Mouse (Mus musculus): ENCODE measurements at regions not wholly inside any gene's neighbourhood (a gene's known extent, or its start where the extent isn't known, plus 50 kb on each side); places are given as distances from the start of the nearest gene placed in this dataset.

- Histone ChIP-seq H3K27ac (no peak overlapping the region), H3K9ac (no peak overlapping the region), H3K4me3 (no peak overlapping the region), H3K36me3 (no peaks in the 10 kb centered on the region), H3K4me2 (no peak overlapping the region), H3K9me3 (no peaks in the 10 kb centered on the region), H3K27me3 (no peaks in the 10 kb centered on the region), H3K4me1 (no peaks in the 10 kb centered on the region)
- ATAC-seq (ENCODE audit: borderline replicate concordance, extremely low read depth, low FRiP score, low TSS enrichment) = 0 out of 2 replicates have a peak, but pooled peaks have one; percentile 27
- 22% methylated on average over 4 of the region's 4 CpGs for WGBS
These were observed 272.4 kb downstream of the Dhx15 start for GRCm38 (mm10) chr5:51917812-51918448.

GRCm38 (mm10) chr5:51914731-51915130 lies 275.6 kb downstream of the Dhx15 start:
- H3K4me1 ChIP-seq = no peaks in the 10 kb centered on the region
- no peak for ATAC-seq (ENCODE audit: borderline replicate concordance, extremely low read depth, low FRiP score, low TSS enrichment)
- H3K27ac ChIP-seq = no peak overlapping the region
- no peak overlapping the region for H3K4me3 ChIP-seq
- WGBS = 72% methylated on average over 6 of the region's 6 CpGs
- H3K9me3 ChIP-seq = no peaks in the 10 kb centered on the region
- no peaks in the 10 kb centered on the region for H3K36me3 ChIP-seq
- no peak overlapping the region for H3K9ac ChIP-seq
- no peak overlapping the region for H3K4me2 ChIP-seq
- H3K27me3 ChIP-seq = no peaks in the 10 kb centered on the region

- ATAC-seq (ENCODE audit: borderline replicate concordance, extremely low read depth, low FRiP score, low TSS enrichment) = no peak
- H3K9ac ChIP-seq = no peak overlapping the region
- H3K27ac ChIP-seq = no peak overlapping the region
- no peaks in the 10 kb centered on the region for H3K27me3 ChIP-seq
- H3K4me1 ChIP-seq = peaks cover 4% of the 10 kb centered on the region; the same call in 1 of the 2 replicates
- H3K9me3 ChIP-seq = no peaks in the 10 kb centered on the region
- H3K4me3 ChIP-seq = no peak overlapping the region
- H3K4me2 ChIP-seq = no peak overlapping the region
- H3K36me3 ChIP-seq = no peaks in the 10 kb centered on the region
- WGBS = 69% methylated on average over 8 of the region's 8 CpGs
These were observed 281.5 kb downstream of the Dhx15 start for GRCm38 (mm10) chr5:51908861-51909260.

- peak; percentile 74; the same call in 1 of the 2 replicates for ATAC-seq (ENCODE audit: borderline replicate concordance, extremely low read depth, low FRiP score, low TSS enrichment)
- Histone ChIP-seq H3K4me3 (no peak overlapping the region), H3K9me3 (no peaks in the 10 kb centered on the region), H3K36me3 (no peaks in the 10 kb centered on the region), H3K4me2 (no peak overlapping the region), H3K4me1 (peaks cover 4% of the 10 kb centered on the region; the same call in 1 of the 2 replicates), H3K9ac (no peak overlapping the region), H3K27me3 (no peaks in the 10 kb centered on the region), H3K27ac (no peak overlapping the region)
- WGBS = 42% methylated on average over 9 of the region's 9 CpGs
These were observed 283.8 kb downstream of the Dhx15 start for GRCm38 (mm10) chr5:51906315-51907109.

- Histone ChIP-seq H3K36me3 (no peaks in the 10 kb centered on the region), H3K4me3 (no peak overlapping the region), H3K4me1 (no peaks in the 10 kb centered on the region), H3K9me3 (no peaks in the 10 kb centered on the region), H3K27ac (no peak overlapping the region), H3K9ac (no peak overlapping the region), H3K27me3 (no peaks in the 10 kb centered on the region), H3K4me2 (no peak overlapping the region)
- 70% methylated on average over 8 of the region's 8 CpGs for WGBS
- ATAC-seq (ENCODE audit: borderline replicate concordance, extremely low read depth, low FRiP score, low TSS enrichment) = no peak
These were observed 296.2 kb downstream of the Dhx15 start for GRCm38 (mm10) chr5:51894159-51894558.

GRCm38 (mm10) chr5:51891341-51891740 lies 299.0 kb downstream of the Dhx15 start:
- Histone ChIP-seq H3K4me3 (no peak overlapping the region), H3K27me3 (no peaks in the 10 kb centered on the region), H3K4me2 (no peak overlapping the region), H3K36me3 (no peaks in the 10 kb centered on the region), H3K9me3 (no peaks in the 10 kb centered on the region), H3K9ac (no peak overlapping the region), H3K27ac (no peak overlapping the region), H3K4me1 (no peaks in the 10 kb centered on the region)
- ATAC-seq (ENCODE audit: borderline replicate concordance, extremely low read depth, low FRiP score, low TSS enrichment) = no peak
- WGBS = 69% methylated on average over 4 of the region's 4 CpGs

- no peak for ATAC-seq (ENCODE audit: borderline replicate concordance, extremely low read depth, low FRiP score, low TSS enrichment)
- no peak overlapping the region for H3K9ac ChIP-seq
- H3K9me3 ChIP-seq = no peaks in the 10 kb centered on the region
- no peak overlapping the region for H3K27ac ChIP-seq
- no peaks in the 10 kb centered on the region for H3K36me3 ChIP-seq
- no peaks in the 10 kb centered on the region for H3K27me3 ChIP-seq
- WGBS = 70% methylated on average over 7 of the region's 7 CpGs
- H3K4me2 ChIP-seq = no peak overlapping the region
- no peaks in the 10 kb centered on the region for H3K4me1 ChIP-seq
- no peak overlapping the region for H3K4me3 ChIP-seq
These were observed 301.9 kb downstream of the Dhx15 start for GRCm38 (mm10) chr5:51888404-51888803.

GRCm38 (mm10) chr5:51882594-51882993 lies 307.7 kb downstream of the Dhx15 start:
- H3K4me3 ChIP-seq = no peak overlapping the region
- no peaks in the 10 kb centered on the region for H3K4me1 ChIP-seq
- no peak overlapping the region for H3K9ac ChIP-seq
- H3K36me3 ChIP-seq = no peaks in the 10 kb centered on the region
- no peak overlapping the region for H3K27ac ChIP-seq
- no peak overlapping the region for H3K4me2 ChIP-seq
- no peaks in the 10 kb centered on the region for H3K27me3 ChIP-seq
- WGBS = 64% methylated on average over 4 of the region's 4 CpGs
- ATAC-seq (ENCODE audit: borderline replicate concordance, extremely low read depth, low FRiP score, low TSS enrichment) = no peak
- H3K9me3 ChIP-seq = no peaks in the 10 kb centered on the region

GRCm38 (mm10) chr5:51882173-51882572 lies 308.1 kb downstream of the Dhx15 start:
- Histone ChIP-seq H3K36me3 (no peaks in the 10 kb centered on the region), H3K27me3 (no peaks in the 10 kb centered on the region), H3K4me2 (no peak overlapping the region), H3K27ac (no peak overlapping the region), H3K4me1 (no peaks in the 10 kb centered on the region), H3K9ac (no peak overlapping the region), H3K4me3 (no peak overlapping the region), H3K9me3 (no peaks in the 10 kb centered on the region)
- 67% methylated on average over 3 of the region's 3 CpGs for WGBS
- no peak for ATAC-seq (ENCODE audit: borderline replicate concordance, extremely low read depth, low FRiP score, low TSS enrichment)

- H3K4me2 ChIP-seq = no peak overlapping the region
- 81% methylated on average over 2 of the region's 2 CpGs for WGBS
- no peaks in the 10 kb centered on the region for H3K27me3 ChIP-seq
- no peaks in the 10 kb centered on the region for H3K9me3 ChIP-seq
- no peaks in the 10 kb centered on the region for H3K4me1 ChIP-seq
- no peak for ATAC-seq (ENCODE audit: borderline replicate concordance, extremely low read depth, low FRiP score, low TSS enrichment)
- no peak overlapping the region for H3K4me3 ChIP-seq
- H3K36me3 ChIP-seq = no peaks in the 10 kb centered on the region
- no peak overlapping the region for H3K9ac ChIP-seq
- no peak overlapping the region for H3K27ac ChIP-seq
These were observed 309.3 kb upstream of the Ppargc1a start for GRCm38 (mm10) chr5:51876846-51877245.

- no peaks in the 10 kb centered on the region for H3K36me3 ChIP-seq
- no peak overlapping the region for H3K4me3 ChIP-seq
- no peak overlapping the region for H3K27ac ChIP-seq
- H3K27me3 ChIP-seq = no peaks in the 10 kb centered on the region
- WGBS = 50% methylated on average over 4 of the region's 5 CpGs
- no peak overlapping the region for H3K9ac ChIP-seq
- no peak for ATAC-seq (ENCODE audit: borderline replicate concordance, extremely low read depth, low FRiP score, low TSS enrichment)
- H3K9me3 ChIP-seq = no peaks in the 10 kb centered on the region
- H3K4me2 ChIP-seq = no peak overlapping the region
- peaks cover 8% of the 10 kb centered on the region; the same call in 1 of the 2 replicates for H3K4me1 ChIP-seq
These were observed 306.0 kb upstream of the Ppargc1a start for GRCm38 (mm10) chr5:51873571-51873970.

- H3K9ac ChIP-seq = no peak overlapping the region
- no peak overlapping the region for H3K27ac ChIP-seq
- 92% methylated on average over 12 of the region's 12 CpGs for WGBS
- no peak for ATAC-seq (ENCODE audit: borderline replicate concordance, extremely low read depth, low FRiP score, low TSS enrichment)
- no peaks in the 10 kb centered on the region for H3K27me3 ChIP-seq
- no peak overlapping the region for H3K4me3 ChIP-seq
- peaks cover 23% of the 10 kb centered on the region for H3K4me1 ChIP-seq
- H3K36me3 ChIP-seq = no peaks in the 10 kb centered on the region
- no peak overlapping the region for H3K4me2 ChIP-seq
- no peaks in the 10 kb centered on the region for H3K9me3 ChIP-seq
These were observed 304.2 kb upstream of the Ppargc1a start for GRCm38 (mm10) chr5:51871735-51872134.

All from lung, embryonic 15.5 days (tissue).